Mouse (Mus musculus) forebrain, embryonic 14.5 days (tissue): ENCODE results near the gene Arx. TPM values are rescaled to one million over a fixed set of nuclear protein-coding genes. Genes with fewer than 3 reads are reported as not detected.

Source experiments
- ATAC-seq: fragments of 200-750 bp; cut with Nextera tagmentation; 2 replicates; pipeline ENCODE4 v1.8.0; 2017; ENCODE audit warnings: mild to moderate bottlenecking, moderate library complexity
- DNase-seq: peaks from one replicate; pipeline ENCODE4 v3.0.0-alpha.2; 2015; ENCODE audit warnings: low spot score
- H3K27ac ChIP-seq: fragments of 300-500 bp; sonication (generic); 2 replicates; pipeline ENCODE4 v1.5.1; 2014; ENCODE audit warnings: low read depth, mild to moderate bottlenecking, control low read depth, low read length, moderate library complexity
- H3K27me3 ChIP-seq: fragments of 300-500 bp; sonication (generic); replicated peaks from 2 replicates; pipeline ENCODE4 v1.6.1; 2014; ENCODE audit warnings: low read length, control low read depth, mixed read lengths; ENCODE audit not compliant: control insufficient read depth, insufficient read depth
- H3K36me3 ChIP-seq: fragments of 300-500 bp; sonication (generic); 2 replicates; pipeline ENCODE4 v1.6.1; 2014; ENCODE audit warnings: low read length, control low read depth; ENCODE audit not compliant: control insufficient read depth, insufficient read depth
- H3K4me1 ChIP-seq: fragments of 300-500 bp; sonication (generic); 2 replicates; pipeline ENCODE4 v1.6.1; 2014; ENCODE audit warnings: antibody characterized with exemption, low read length, control low read depth; ENCODE audit not compliant: control insufficient read depth, insufficient read depth
- H3K4me2 ChIP-seq: fragments of 300-500 bp; sonication (generic); 2 replicates; pipeline ENCODE4 v1.6.1; 2014; ENCODE audit warnings: mild to moderate bottlenecking, control low read depth, low read length
- H3K4me3 ChIP-seq: fragments of 300-500 bp; sonication (generic); 2 replicates; pipeline ENCODE4 v1.5.1; 2014; ENCODE audit warnings: low read depth, low read length, control low read depth
- H3K9ac ChIP-seq: fragments of 300-500 bp; sonication (generic); 2 replicates; pipeline ENCODE4 v1.6.1; 2014; ENCODE audit warnings: mild to moderate bottlenecking, low read length, control low read depth, moderate library complexity
- H3K9me3 ChIP-seq: fragments of 300-500 bp; sonication (generic); replicated peaks from 2 replicates; pipeline ENCODE4 v1.6.1; 2016; ENCODE audit warnings: low read length, control low read depth, mixed read lengths; ENCODE audit not compliant: control insufficient read depth
- WGBS: fragments of 180-500 bp; shearing (Covaris S2); extraction: QIAGEN DNeasy Blood & Tissue Kit; methylation state at CpG from one replicate; pipeline ENCODE4 v1.1.7; 2014; 5-methylcytosine and 5-hydroxymethylcytosine counted together
- polyA plus RNA-seq: library from polyadenylated mRNA; unstranded; fragments of >200 nt; fragmentation: Nextera tagmentation; extraction: Ambion mirVana; gene quantifications from 2 replicates; pipeline ENCODE4 v1.2.1, GENCODE M21; 2014

The Arx gene
- polyA plus RNA-seq, 1 experiment from 2014 or later: 32.4 TPM

DNA sequence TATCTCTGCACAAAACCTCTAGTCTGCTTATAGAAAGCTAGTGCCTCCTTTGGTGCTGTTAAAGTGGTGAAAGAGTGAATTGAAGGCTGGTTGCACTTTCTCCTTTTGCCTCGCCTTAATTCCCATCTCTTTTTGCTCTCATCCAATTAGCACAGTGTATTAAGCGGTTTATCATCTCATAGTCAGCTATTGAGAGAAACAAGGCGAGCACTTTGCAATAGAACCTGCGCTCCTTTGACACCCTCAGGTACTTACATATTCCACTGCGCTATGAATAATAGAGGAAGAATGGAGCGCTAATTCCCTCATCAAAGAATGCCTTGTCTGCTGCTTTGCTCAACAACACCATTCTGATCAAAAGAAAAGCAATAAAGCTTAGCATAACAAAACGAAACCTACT is 15.6 kb downstream of the Arx start:
- H3K36me3 ChIP-seq: 0 out of 2 replicates have a peak, but pooled peaks cover 5% of the 10 kb centered on the region
- H3K27me3 ChIP-seq: no peaks in the 10 kb centered on the region
- no peak overlapping the region; the same call in 1 of the 2 replicates for H3K4me2 ChIP-seq
- 0 out of 2 replicates have a peak, but pooled peaks cover 2% of the 10 kb centered on the region for H3K4me1 ChIP-seq
- ATAC-seq: peak; percentile 67
- H3K27ac ChIP-seq: peak overlapping the region; percentile 52; the same call in 1 of the 2 replicates
- peak; percentile 79 for DNase-seq
- 15% methylated on average over 7 of the region's 7 CpGs for WGBS
- H3K9ac ChIP-seq: no peak overlapping the region
- no peaks in the 10 kb centered on the region for H3K9me3 ChIP-seq
- H3K4me3 ChIP-seq: no peak overlapping the region

DNA sequence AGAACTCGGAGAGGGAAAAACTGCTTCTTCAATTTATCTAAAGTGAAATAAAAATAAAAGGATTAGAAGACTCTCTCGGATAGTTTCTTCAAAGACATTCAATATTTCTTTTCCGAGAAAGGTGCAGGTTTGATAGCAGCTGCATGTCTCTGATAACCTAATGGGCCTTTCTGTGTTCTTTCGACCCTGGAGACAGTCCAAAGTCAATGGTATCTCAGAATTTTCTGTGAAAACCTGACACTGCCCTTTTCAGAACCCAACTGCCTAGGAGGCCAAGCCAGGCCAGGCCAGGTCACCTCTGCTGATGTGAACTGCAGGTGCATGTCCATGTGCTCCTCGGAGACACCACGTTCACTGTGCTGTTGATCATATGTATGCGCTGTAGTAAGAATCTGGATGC is 19.5 kb downstream of the Arx start:
- H3K36me3 ChIP-seq: no peaks in the 10 kb centered on the region
- 90% methylated on average over 7 of the region's 7 CpGs for WGBS
- H3K4me2 ChIP-seq: no peak overlapping the region
- H3K9me3 ChIP-seq: no peaks in the 10 kb centered on the region
- H3K27me3 ChIP-seq: no peaks in the 10 kb centered on the region
- DNase-seq: no peak
- H3K27ac ChIP-seq: no peak overlapping the region
- no peak overlapping the region for H3K4me3 ChIP-seq
- no peak for ATAC-seq
- H3K9ac ChIP-seq: no peak overlapping the region
- H3K4me1 ChIP-seq: 0 out of 2 replicates have a peak, but pooled peaks cover 5% of the 10 kb centered on the region

DNA sequence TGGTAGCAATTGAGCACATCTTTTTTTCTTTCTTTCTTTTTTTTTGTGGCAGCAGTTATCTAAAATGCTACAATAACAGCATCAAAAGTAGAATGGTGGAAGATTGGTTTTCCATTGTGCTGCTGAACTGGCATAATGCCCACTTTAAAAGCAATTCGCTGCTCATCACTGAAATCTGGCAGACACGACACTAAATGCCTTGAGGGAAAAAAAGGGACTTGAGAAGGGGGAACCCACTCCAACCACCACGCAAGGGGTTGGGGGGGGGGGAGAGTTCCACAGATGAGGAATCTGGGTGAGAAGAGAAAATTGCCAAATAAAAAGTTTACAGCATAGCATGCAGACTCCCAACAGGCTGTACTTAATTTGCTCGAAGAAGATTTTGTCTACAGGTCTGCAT is 31.3 kb downstream of the Arx start:
- Histone ChIP-seq H3K4me2 (no peak overlapping the region), H3K4me3 (no peak overlapping the region), H3K9ac (no peak overlapping the region), H3K27me3 (no peaks in the 10 kb centered on the region), H3K36me3 (no peaks in the 10 kb centered on the region), H3K4me1 (no peaks in the 10 kb centered on the region; the same call in 1 of the 2 replicates), H3K9me3 (no peaks in the 10 kb centered on the region), H3K27ac (no peak overlapping the region)
- WGBS: 43% methylated on average over 4 of the region's 4 CpGs
- DNase-seq (peak; percentile 56), ATAC-seq (peak; percentile 40; the same call in 1 of the 2 replicates)

DNA sequence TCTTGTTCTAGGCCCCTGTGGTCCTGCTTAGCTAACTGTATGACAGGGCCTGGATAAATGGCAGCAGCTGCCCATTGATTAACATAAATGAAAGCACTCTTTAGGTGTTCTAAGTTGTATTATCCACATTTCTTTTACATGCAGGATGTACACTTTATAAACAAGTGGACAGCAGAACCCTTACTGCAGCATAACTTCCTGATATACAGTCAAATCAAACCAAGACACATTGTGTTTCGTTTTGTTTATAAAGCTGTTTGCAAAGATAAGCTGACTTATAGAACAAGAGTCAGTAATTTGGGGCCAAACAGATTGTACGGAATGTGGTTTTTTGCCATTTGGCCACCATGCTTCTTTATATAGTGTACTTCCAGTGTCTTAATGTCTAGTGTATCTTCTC is 33.7 kb downstream of the Arx start:
- DNase-seq: no peak
- 80% methylated on average over 2 of the region's 2 CpGs for WGBS
- H3K4me1 ChIP-seq: no peaks in the 10 kb centered on the region; the same call in 1 of the 2 replicates
- no peak for ATAC-seq
- no peaks in the 10 kb centered on the region for H3K9me3 ChIP-seq
- H3K4me2 ChIP-seq: no peak overlapping the region
- no peak overlapping the region for H3K9ac ChIP-seq
- no peaks in the 10 kb centered on the region for H3K36me3 ChIP-seq
- H3K4me3 ChIP-seq: no peak overlapping the region
- no peak overlapping the region for H3K27ac ChIP-seq
- H3K27me3 ChIP-seq: no peaks in the 10 kb centered on the region

DNA sequence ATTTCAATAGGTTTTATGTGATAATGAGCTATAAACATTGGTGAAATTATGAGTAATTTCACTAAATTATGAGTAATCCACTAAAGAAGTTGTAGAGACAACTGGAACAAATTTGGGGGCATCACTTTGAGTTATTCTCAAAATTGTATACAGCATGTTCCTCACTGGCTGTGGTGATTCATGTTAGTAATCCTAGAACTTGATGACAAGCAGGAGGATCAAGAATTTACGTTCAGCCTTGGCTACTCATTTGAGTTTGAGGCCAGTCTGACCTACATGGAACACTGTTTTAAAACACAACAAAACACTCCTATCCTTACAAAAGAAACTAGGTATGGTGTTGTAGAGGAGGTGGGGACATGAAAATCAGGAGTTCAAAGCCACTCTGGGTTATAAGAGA is 35.1 kb downstream of the Arx start:
- no peak overlapping the region for H3K4me3 ChIP-seq

More for the DNA sequence above, 35.1 kb downstream of the Arx start:
- no peak for ATAC-seq
- no peak overlapping the region for H3K27ac ChIP-seq
- DNase-seq: no peak
- H3K4me1 ChIP-seq: no peaks in the 10 kb centered on the region; the same call in 1 of the 2 replicates
- no peaks in the 10 kb centered on the region for H3K27me3 ChIP-seq
- H3K9me3 ChIP-seq: no peaks in the 10 kb centered on the region
- 82% methylated on average over 1 of the region's 1 CpGs for WGBS
- no peak overlapping the region for H3K9ac ChIP-seq
- H3K4me2 ChIP-seq: no peak overlapping the region
- H3K36me3 ChIP-seq: no peaks in the 10 kb centered on the region
